8 mouse cellular contexts compared by ENCODE assay signal in the genomic region with DNA sequence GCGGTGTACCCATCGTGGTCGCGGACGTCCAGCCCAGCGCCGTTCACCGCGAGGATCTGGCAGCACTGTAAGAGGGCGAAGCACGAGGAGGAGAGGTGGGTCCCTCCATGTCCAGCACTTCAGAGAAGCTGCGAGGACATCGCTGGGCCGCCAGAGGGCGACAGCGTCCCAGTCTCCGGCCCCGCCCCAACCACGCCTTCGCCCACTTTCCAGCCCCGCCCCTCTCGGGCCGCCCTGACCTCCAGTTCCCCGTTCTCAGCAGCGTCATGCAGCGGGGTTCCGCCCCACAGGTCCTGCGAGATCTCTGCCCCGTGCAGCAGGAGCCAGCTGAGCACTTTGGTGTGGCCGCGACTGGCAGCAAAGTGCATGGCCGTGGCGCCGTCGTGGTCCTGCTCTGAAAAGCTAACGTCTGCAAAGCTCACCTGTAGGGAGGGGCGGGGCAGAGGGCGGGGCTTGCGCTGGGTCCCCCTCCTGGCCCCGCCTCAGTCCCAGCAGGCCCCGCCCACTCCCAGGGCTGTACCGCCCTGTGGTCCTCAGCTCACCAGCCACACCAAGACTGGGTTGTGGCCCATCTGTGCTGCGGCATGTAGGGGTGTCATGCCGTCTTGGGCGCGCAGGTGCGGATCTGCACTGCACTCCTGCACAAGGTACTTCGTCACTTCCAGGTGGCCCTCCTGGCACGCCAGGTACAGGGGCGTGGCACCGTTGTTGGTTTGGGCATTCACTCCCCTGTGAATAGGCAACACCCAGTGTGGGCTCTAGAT. TPM values are rescaled to one million over a fixed set of nuclear protein-coding genes. Genes with fewer than 3 reads are reported as not detected.
DNase-seq lines count a peak whose midpoint lies in the region; ATAC-seq and TF ChIP-seq lines count a peak whose summit lies in the region.

No protein-coding gene starts in this region.

- H3K9ac ChIP-seq in embryonic facial prominence, embryonic 11.5 days (replicated peaks; ENCODE audit: low read length), result no peak overlapping the region; the same call in 1 of the 2 replicates
- H3K9ac ChIP-seq in limb, embryonic 15.5 days, result no peak overlapping the region
- H3K9ac ChIP-seq in midbrain, postnatal 0 days (replicated peaks; ENCODE audit: low read length, poor library complexity, severe bottlenecking), result peak overlapping the region; percentile 19; the same call in 1 of the 2 replicates

- H3K27me3 ChIP-seq in embryonic facial prominence, embryonic 11.5 days (ENCODE audit: control insufficient read depth, insufficient read depth, low read length), result peaks cover 11% of the 10 kb centered on the region
- peaks cover 59% of the 10 kb centered on the region for H3K27me3 ChIP-seq in limb, embryonic 15.5 days
- H3K27me3 ChIP-seq in midbrain, postnatal 0 days (ENCODE audit: insufficient read depth, low read length), result peaks cover 25% of the 10 kb centered on the region

- WGBS in embryonic facial prominence, embryonic 11.5 days, result 2% methylated on average over 51 of the region's 51 CpGs
- 3% methylated on average over 50 of the region's 51 CpGs for WGBS in limb, embryonic 15.5 days
- 4% methylated on average over 49 of the region's 51 CpGs for WGBS in midbrain, postnatal 0 days

- ATAC-seq in embryonic facial prominence, embryonic 11.5 days (replicated peaks; ENCODE audit: insufficient number of reproducible peaks, low FRiP score, low TSS enrichment, low read depth), result peak; percentile 71
- ATAC-seq in limb, embryonic 15.5 days (ENCODE audit: insufficient number of reproducible peaks, low FRiP score, low TSS enrichment, low read depth), result peak; percentile 66
- peak; percentile 59 for ATAC-seq in midbrain, postnatal 0 days (ENCODE audit: low FRiP score)

- peak overlapping the region; percentile 52 for H3K4me2 ChIP-seq in embryonic facial prominence, embryonic 11.5 days (ENCODE audit: low read depth, low read length)
- peak overlapping the region; percentile 82 for H3K4me2 ChIP-seq in limb, embryonic 15.5 days
- peak overlapping the region; percentile 73 for H3K4me2 ChIP-seq in midbrain, postnatal 0 days (ENCODE audit: low read depth, low read length, poor library complexity, severe bottlenecking)

- DNase-seq in 3134 (ENCODE audit: extremely low read depth, insufficient read length, low spot score), result peak; percentile 72
- peak; percentile 90 for DNase-seq in adrenal gland, postnatal 25 days
- peak; percentile 87 for DNase-seq in embryonic facial prominence, embryonic 11.5 days (ENCODE audit: low spot score)
- peak; percentile 82 for DNase-seq in heart, adult 8-10 months (ENCODE audit: low spot score)
- DNase-seq in kidney, adult 8-10 months, result peak; percentile 88 to 89
- peak; percentile 75 for DNase-seq in midbrain, postnatal 0 days (ENCODE audit: low spot score)
- DNase-seq in spleen, postnatal 14 days (ENCODE audit: low spot score in 2 of 2), result peak; percentile 76 to 87

- no peak overlapping the region for H3K27ac ChIP-seq in embryonic facial prominence, embryonic 11.5 days (replicated peaks; ENCODE audit: low read depth, low read length)
- H3K27ac ChIP-seq in limb, embryonic 15.5 days, result no peak overlapping the region
- H3K27ac ChIP-seq in midbrain, postnatal 0 days (ENCODE audit: low read depth, low read length), result no peak overlapping the region

- H3K4me3 ChIP-seq in embryonic facial prominence, embryonic 11.5 days (ENCODE audit: low read depth, low read length), result peak overlapping the region; percentile 22
- peak overlapping the region; percentile 49 for H3K4me3 ChIP-seq in limb, embryonic 15.5 days
- peak overlapping the region; percentile 41 for H3K4me3 ChIP-seq in midbrain, postnatal 0 days (ENCODE audit: low read depth, low read length)

- H3K9me3 ChIP-seq in embryonic facial prominence, embryonic 11.5 days (replicated peaks; ENCODE audit: control insufficient read depth, low read length), result no peaks in the 10 kb centered on the region
- H3K9me3 ChIP-seq in limb, embryonic 15.5 days, result no peaks in the 10 kb centered on the region
- no peaks in the 10 kb centered on the region for H3K9me3 ChIP-seq in midbrain, postnatal 0 days (ENCODE audit: low read length)

- no peaks in the 10 kb centered on the region for H3K4me1 ChIP-seq in embryonic facial prominence, embryonic 11.5 days (ENCODE audit: control insufficient read depth, insufficient read depth, low read length)
- peaks cover 9% of the 10 kb centered on the region for H3K4me1 ChIP-seq in limb, embryonic 15.5 days
- H3K4me1 ChIP-seq in midbrain, postnatal 0 days (ENCODE audit: insufficient read depth, low read length), result no peaks in the 10 kb centered on the region

- peak; percentile 78 for TF ChIP-seq CTCF in midbrain, postnatal 0 days (IDR thresholded peaks at IDR 0.05)

- H3K36me3 ChIP-seq in embryonic facial prominence, embryonic 11.5 days (replicated peaks; ENCODE audit: control insufficient read depth, insufficient read depth, low read depth, low read length), result no peaks in the 10 kb centered on the region
- H3K36me3 ChIP-seq in limb, embryonic 15.5 days, result no peaks in the 10 kb centered on the region
- H3K36me3 ChIP-seq in midbrain, postnatal 0 days (ENCODE audit: insufficient read depth, low read length), result no peaks in the 10 kb centered on the region

RNA-seq across cellular contexts. Expression of gene Espn, which starts 13.5 kb away (rescaled TPM):
- 1.2 TPM in 2 replicates for total RNA-seq in adrenal gland, postnatal 25 days (2021)
- polyA plus RNA-seq in embryonic facial prominence, embryonic 11.5 days (2014; fragmentation: Nextera tagmentation; extraction: Ambion mirVana), result 6.2 and 7.3 TPM in 2 replicates
- total RNA-seq in heart, adult 8-10 months (2022), result 1 to 10 TPM; 2.6 to 3.5 (median 3.0) TPM
- 1.9 and 2.2 TPM in 2 replicates for polyA plus RNA-seq in limb, embryonic 15.5 days (2015; fragmentation: Nextera tagmentation; extraction: Ambion mirVana)
- total RNA-seq in midbrain, postnatal 0 days (2014; rRNA removed), result 0.22 and 0.42 TPM in 2 replicates
- 0.22 and 0.53 TPM in 2 replicates for polyA plus RNA-seq in midbrain, postnatal 0 days (2015; fragmentation: Nextera tagmentation; extraction: Ambion mirVana)

RNA-seq across cellular contexts. Expression of gene Hes2, which starts 20.0 kb away (rescaled TPM):
- total RNA-seq in adrenal gland, postnatal 25 days (2021), result not detected in 2 replicates
- polyA plus RNA-seq in embryonic facial prominence, embryonic 11.5 days (2014; fragmentation: Nextera tagmentation; extraction: Ambion mirVana), result 0.22 and 0.24 TPM in 2 replicates
- not detected for total RNA-seq in heart, adult 8-10 months (2022)
- polyA plus RNA-seq in limb, embryonic 15.5 days (2015; fragmentation: Nextera tagmentation; extraction: Ambion mirVana), result 0.12 and 0.14 TPM in 2 replicates
- total RNA-seq in midbrain, postnatal 0 days (2014; rRNA removed), result not detected in 2 replicates
- polyA plus RNA-seq in midbrain, postnatal 0 days (2015; fragmentation: Nextera tagmentation; extraction: Ambion mirVana), result not detected in 2 replicates

RNA-seq across cellular contexts. Expression of gene Tnfrsf25, which starts 22.9 kb away (rescaled TPM):
- total RNA-seq in adrenal gland, postnatal 25 days (2021), result 1.5 and 2.0 TPM in 2 replicates
- polyA plus RNA-seq in embryonic facial prominence, embryonic 11.5 days (2014; fragmentation: Nextera tagmentation; extraction: Ambion mirVana), result 0.21 and 0.75 TPM in 2 replicates
- 1 to 10 TPM; 1.1 to 3.2 (median 1.8) TPM for total RNA-seq in heart, adult 8-10 months (2022)
- polyA plus RNA-seq in limb, embryonic 15.5 days (2015; fragmentation: Nextera tagmentation; extraction: Ambion mirVana), result 1.1 and 1.2 TPM in 2 replicates
- total RNA-seq in midbrain, postnatal 0 days (2014; rRNA removed), result 0.99 and 2.0 TPM in 2 replicates
- 0.38 and 0.49 TPM in 2 replicates for polyA plus RNA-seq in midbrain, postnatal 0 days (2015; fragmentation: Nextera tagmentation; extraction: Ambion mirVana)

RNA-seq across cellular contexts. Expression of gene Acot7, which starts 39.3 kb away (rescaled TPM):
- 34.6 and 39.9 TPM in 2 replicates for total RNA-seq in adrenal gland, postnatal 25 days (2021)
- polyA plus RNA-seq in embryonic facial prominence, embryonic 11.5 days (2014; fragmentation: Nextera tagmentation; extraction: Ambion mirVana), result 47.5 and 54.9 TPM in 2 replicates
- total RNA-seq in heart, adult 8-10 months (2022), result 10 to 100 TPM; 63.9 to 80.9 (median 69.3) TPM
- 52.6 and 57.3 TPM in 2 replicates for polyA plus RNA-seq in limb, embryonic 15.5 days (2015; fragmentation: Nextera tagmentation; extraction: Ambion mirVana)
- total RNA-seq in midbrain, postnatal 0 days (2014; rRNA removed), result 228 and 259 TPM in 2 replicates
- polyA plus RNA-seq in midbrain, postnatal 0 days (2015; fragmentation: Nextera tagmentation; extraction: Ambion mirVana), result 510 and 544 TPM in 2 replicates
